Mouse (Mus musculus) testis, adult 2 months (tissue): ENCODE data around the gene Col25a1.

Source experiments
- CTCF ChIP-seq: fragments of 200-500 bp; IDR thresholded peaks from 2 replicates; pipeline ENCODE4 v1.5.1; 2012; ENCODE audit warnings: low read depth, mild to moderate bottlenecking, inconsistent platforms, low read length, moderate library complexity; ENCODE audit not compliant: control insufficient read depth, insufficient read depth, insufficient replicate concordance
- POLR2A ChIP-seq: fragments of 200-500 bp; IDR thresholded peaks from 2 replicates; pipeline ENCODE4 v1.6.1; 2012; ENCODE audit warnings: low read depth, mild to moderate bottlenecking, inconsistent platforms, low read length, moderate library complexity; ENCODE audit not compliant: control insufficient read depth

GRCm38 (mm10) chr3:130465371-130465770, 334.1 kb downstream of the Col25a1 start:
- no peak for TF ChIP-seq CTCF
- no peak for TF ChIP-seq POLR2A
